Mouse (Mus musculus): ENCODE measurements at regions not wholly inside any gene's neighbourhood (a gene's known extent, or its start where the extent isn't known, plus 50 kb on each side); places are given as distances from the start of the nearest gene placed in this dataset.

DNA sequence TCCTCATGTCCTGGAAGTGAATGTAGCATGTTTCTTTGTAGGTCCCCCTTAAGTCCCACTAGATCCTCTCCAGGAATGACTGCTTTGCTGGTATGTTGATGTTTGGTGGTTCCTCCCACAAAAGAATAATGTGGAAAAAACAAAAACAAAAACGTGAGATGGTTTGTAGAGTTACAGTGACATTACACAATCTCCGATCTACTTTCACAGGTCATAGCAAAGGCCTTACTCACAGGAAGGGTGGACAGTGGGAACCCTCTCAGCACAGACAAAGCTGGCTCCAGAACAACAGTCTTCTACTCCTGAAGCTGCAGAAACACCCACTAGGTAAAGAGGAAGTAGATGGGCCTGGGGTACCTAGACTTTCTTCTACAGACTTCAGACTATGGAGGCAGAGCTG, 122.2 kb downstream of the Cog6 start:
- Histone ChIP-seq H3K4me2 (no peak overlapping the region), H3K36me3 (no peaks in the 10 kb centered on the region), H3K4me3 (replicated peaks) (no peak overlapping the region), H3K9ac (no peak overlapping the region), H3K27me3 (replicated peaks) (no peaks in the 10 kb centered on the region), H3K27ac (no peak overlapping the region), H3K4me1 (no peaks in the 10 kb centered on the region), H3K9me3 (no peaks in the 10 kb centered on the region)
- no peak for ATAC-seq (ENCODE audit: insufficient read depth, low FRiP score, low read depth)
- WGBS, result 90% methylated on average over 2 of the region's 2 CpGs

DNA sequence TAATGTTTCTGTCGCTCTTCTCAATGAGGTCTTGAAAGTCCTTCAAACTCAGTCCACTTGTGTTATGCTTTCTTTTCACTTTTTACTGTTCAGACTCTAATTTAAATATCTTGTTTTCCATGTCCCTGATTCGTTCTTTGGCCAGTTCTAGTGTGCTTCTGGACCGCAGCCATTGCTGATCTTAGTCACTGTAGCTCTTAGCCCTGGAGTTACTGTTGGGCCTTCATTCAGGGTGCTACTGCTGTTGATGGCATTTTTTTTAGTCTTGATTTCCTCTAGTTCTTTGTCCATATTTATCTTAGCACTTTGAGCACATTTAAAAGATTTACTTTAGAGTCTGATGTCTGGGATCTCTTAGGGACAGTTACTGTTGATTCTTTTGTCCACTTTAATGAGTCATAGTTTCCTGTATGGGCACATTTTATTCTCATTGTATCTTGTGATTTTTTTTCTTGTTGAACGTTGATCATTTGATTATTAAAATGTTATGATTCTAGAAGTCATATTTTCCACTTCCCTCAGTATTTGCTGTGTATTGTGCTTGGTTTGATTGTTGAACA, 127.8 kb downstream of the Cog6 start:
- Histone ChIP-seq H3K4me2 (no peak overlapping the region), H3K36me3 (no peaks in the 10 kb centered on the region)
- 71% methylated on average over 4 of the region's 4 CpGs for WGBS

DNA sequence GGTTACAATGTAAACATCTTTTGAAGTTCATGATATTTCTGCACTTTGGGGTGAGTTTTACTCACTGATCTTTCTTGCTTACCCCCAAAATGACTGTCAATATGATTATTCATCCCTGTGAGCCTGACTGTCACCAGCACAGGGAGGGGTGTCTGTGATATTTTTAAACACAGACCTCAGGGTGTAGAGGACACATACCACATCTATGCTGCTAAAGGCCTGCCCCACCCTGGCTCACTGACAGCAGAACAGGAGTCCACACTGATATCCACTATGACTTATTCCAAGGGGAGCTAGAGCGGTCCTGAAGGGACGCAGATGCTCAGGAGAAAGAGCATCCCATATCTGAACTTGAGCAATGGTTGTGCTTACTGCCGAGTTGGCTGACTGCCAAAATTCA, 135.1 kb downstream of the Cog6 start:
- Histone ChIP-seq H3K4me1 (no peaks in the 10 kb centered on the region), H3K4me3 (replicated peaks) (no peak overlapping the region), H3K4me2 (no peak overlapping the region), H3K9ac (no peak overlapping the region), H3K36me3 (no peaks in the 10 kb centered on the region), H3K27me3 (replicated peaks) (no peaks in the 10 kb centered on the region), H3K27ac (no peak overlapping the region), H3K9me3 (no peaks in the 10 kb centered on the region)
- ATAC-seq (ENCODE audit: insufficient read depth, low FRiP score, low read depth), result no peak
- 76% methylated on average over 3 of the region's 3 CpGs for WGBS

More for the DNA sequence above, 127.8 kb downstream of the Cog6 start:
- Histone ChIP-seq H3K9me3 (no peaks in the 10 kb centered on the region), H3K9ac (no peak overlapping the region), H3K27me3 (replicated peaks) (no peaks in the 10 kb centered on the region), H3K4me3 (replicated peaks) (no peak overlapping the region), H3K27ac (no peak overlapping the region), H3K4me1 (no peaks in the 10 kb centered on the region)
- ATAC-seq (ENCODE audit: insufficient read depth, low FRiP score, low read depth), result no peak

DNA sequence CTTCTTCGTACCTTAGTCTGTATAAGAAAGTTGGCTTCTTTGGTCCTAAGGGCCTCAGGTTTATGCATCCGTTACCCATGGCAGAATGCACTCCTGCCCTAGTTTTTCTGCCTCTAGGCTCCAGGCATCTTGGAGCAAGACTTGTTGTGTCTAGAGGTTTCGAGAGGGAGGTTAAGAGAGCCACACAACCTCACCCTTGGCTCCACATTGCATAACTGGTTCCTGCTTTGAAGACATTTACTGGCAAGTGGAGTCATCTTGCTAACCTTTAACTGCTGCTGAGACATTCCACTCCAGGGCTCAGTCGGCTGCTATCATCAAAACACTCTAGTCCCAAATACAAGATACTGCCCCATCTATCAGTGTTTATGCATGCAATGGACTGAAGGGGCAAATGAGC, 135.9 kb downstream of the Cog6 start:
- Histone ChIP-seq H3K36me3 (no peaks in the 10 kb centered on the region), H3K9me3 (no peaks in the 10 kb centered on the region), H3K27me3 (replicated peaks) (no peaks in the 10 kb centered on the region), H3K27ac (no peak overlapping the region), H3K9ac (no peak overlapping the region), H3K4me3 (replicated peaks) (no peak overlapping the region), H3K4me2 (no peak overlapping the region), H3K4me1 (no peaks in the 10 kb centered on the region)
- 70% methylated on average over 4 of the region's 4 CpGs for WGBS
- no peak for ATAC-seq (ENCODE audit: insufficient read depth, low FRiP score, low read depth)

DNA sequence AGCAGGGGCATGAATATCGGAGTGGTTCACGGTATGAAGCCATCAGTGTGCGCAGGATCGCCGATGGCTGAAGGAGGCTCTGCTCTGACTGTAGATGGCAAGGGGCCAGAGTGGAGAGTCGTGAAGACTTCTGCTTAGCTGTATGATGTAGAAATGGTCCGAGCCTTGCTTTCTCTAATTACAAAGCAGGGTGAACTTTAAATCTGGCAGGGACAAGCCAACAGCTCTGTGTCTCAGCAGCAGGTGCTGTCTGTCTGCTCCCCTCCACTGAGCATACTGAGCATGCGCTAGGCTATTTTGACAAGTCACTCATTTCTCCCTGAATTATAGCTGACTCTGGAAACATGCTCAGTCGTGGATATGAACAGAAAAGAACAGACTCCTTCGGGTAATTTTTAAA, 137.3 kb downstream of the Cog6 start:
- H3K36me3 ChIP-seq, result no peaks in the 10 kb centered on the region
- H3K4me3 ChIP-seq (replicated peaks), result no peak overlapping the region
- no peaks in the 10 kb centered on the region for H3K9me3 ChIP-seq
- no peaks in the 10 kb centered on the region for H3K4me1 ChIP-seq
- no peak for ATAC-seq (ENCODE audit: insufficient read depth, low FRiP score, low read depth)
- no peak overlapping the region for H3K4me2 ChIP-seq
- H3K27ac ChIP-seq, result no peak overlapping the region
- 60% methylated on average over 10 of the region's 10 CpGs for WGBS
- H3K27me3 ChIP-seq (replicated peaks), result no peaks in the 10 kb centered on the region
- no peak overlapping the region for H3K9ac ChIP-seq

DNA sequence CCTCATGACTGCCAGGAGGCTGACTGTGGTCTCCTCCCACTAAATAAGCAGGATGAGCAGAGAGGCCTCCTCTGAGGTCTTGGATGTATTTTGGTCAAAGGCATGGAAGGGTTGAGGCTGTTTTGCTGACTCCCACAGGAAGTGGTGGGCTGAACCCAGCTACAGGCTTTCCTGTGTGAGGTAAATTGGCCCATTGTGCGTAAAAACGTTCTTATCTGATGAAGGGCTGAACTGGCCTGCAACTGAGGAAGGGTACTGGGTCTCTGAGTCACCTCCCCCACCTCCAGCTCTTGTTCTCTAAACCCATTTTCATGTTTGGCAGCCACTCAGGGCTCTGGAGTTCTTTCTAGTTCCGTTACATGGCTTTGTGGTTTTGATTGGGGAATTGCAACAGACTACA, 138.7 kb downstream of the Cog6 start:
- H3K4me1 ChIP-seq, result no peaks in the 10 kb centered on the region
- WGBS, result 58% methylated on average over 3 of the region's 3 CpGs
- H3K9me3 ChIP-seq, result no peaks in the 10 kb centered on the region
- H3K4me3 ChIP-seq (replicated peaks), result no peak overlapping the region
- ATAC-seq (ENCODE audit: insufficient read depth, low FRiP score, low read depth), result no peak
- H3K27ac ChIP-seq, result no peak overlapping the region
- H3K36me3 ChIP-seq, result no peaks in the 10 kb centered on the region
- H3K27me3 ChIP-seq (replicated peaks), result no peaks in the 10 kb centered on the region
- H3K9ac ChIP-seq, result no peak overlapping the region
- H3K4me2 ChIP-seq, result no peak overlapping the region

DNA sequence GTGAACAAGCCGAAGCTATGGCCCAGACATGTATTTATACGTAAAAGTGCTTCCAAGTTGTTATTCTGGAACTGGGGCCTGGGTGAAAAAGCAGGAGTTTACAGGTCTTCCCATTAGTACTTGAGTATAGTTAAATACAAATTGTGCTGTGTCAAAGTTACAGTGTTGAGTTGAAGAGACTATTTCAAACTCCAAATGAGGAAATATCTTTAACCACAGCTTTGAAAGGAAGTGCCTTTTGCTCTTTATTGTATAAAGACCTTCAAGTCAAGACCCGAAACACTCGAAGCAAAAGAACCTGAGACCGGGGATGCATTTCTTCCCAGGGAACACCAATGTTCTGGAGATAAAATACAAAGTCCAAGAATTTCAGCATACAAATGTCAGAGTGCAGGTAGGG, 144.8 kb downstream of the Cog6 start:
- ATAC-seq (ENCODE audit: insufficient read depth, low FRiP score, low read depth), result no peak
- Histone ChIP-seq H3K9me3 (no peaks in the 10 kb centered on the region), H3K27me3 (replicated peaks) (no peaks in the 10 kb centered on the region), H3K27ac (no peak overlapping the region), H3K9ac (no peak overlapping the region), H3K4me2 (no peak overlapping the region), H3K4me3 (replicated peaks) (no peak overlapping the region), H3K4me1 (no peaks in the 10 kb centered on the region), H3K36me3 (no peaks in the 10 kb centered on the region)
- 78% methylated on average over 5 of the region's 5 CpGs for WGBS

DNA sequence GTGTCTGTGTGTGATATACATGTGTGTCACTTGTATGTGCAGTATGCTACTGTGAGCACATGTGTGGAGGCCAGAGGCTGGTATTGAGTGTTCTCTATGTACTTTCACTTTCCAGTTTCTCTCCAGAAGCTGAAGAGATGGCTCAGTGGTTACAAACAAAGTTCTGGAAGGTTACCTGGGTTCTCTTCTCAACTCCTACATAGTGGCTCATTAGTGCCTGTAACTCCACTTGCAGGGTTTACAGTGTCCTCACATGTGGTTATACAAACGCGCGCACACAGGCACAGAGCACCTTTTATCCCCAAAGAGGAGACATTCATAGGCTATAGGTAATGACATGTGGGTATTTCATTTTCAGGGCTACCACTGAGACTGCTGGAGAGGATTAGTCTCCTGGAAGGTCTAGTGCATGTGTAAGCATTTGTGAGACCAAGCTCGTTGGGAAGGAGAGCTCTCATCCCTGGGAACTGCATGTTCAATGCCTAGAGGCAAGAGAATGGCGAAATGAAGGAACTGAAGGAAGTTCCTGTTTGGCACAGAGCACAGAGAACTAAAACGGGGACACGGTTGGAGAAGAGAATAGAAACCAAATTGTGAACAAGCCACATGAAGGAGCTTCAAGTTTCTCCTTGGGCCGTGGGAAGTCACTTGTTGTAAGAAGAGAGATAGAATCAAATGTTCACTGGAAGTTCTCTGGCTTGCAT, 153.7 kb downstream of the Cog6 start:
- H3K27me3 ChIP-seq (replicated peaks), result no peaks in the 10 kb centered on the region
- no peak overlapping the region for H3K4me3 ChIP-seq (replicated peaks)
- no peak overlapping the region for H3K4me2 ChIP-seq
- no peaks in the 10 kb centered on the region for H3K9me3 ChIP-seq
- no peak overlapping the region for H3K9ac ChIP-seq
- WGBS, result 87% methylated on average over 8 of the region's 8 CpGs
- ATAC-seq (ENCODE audit: insufficient read depth, low FRiP score, low read depth), result no peak
- no peaks in the 10 kb centered on the region for H3K36me3 ChIP-seq
- no peak overlapping the region for H3K27ac ChIP-seq
- H3K4me1 ChIP-seq, result no peaks in the 10 kb centered on the region

DNA sequence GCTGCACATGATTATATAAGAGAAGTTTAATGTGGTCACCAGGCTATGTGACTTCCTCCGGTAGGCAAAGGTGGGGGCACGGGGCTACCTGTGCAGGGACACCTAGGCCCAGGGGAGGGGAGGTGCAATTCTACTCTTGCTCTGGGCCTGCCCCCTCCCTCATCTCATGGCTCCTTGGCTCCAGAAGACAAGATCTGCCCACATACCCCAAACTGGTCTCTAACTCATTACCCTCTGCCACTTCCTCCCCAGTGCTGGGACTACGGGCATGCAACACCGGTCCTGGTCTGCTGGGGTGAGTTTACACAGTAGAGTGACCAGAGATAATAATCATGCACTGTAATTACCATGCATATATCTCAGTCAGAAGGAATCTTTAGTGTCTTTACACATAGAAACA, 155.0 kb downstream of the Cog6 start:
- 80% methylated on average over 4 of the region's 4 CpGs for WGBS
- Histone ChIP-seq H3K27me3 (replicated peaks) (no peaks in the 10 kb centered on the region), H3K9me3 (no peaks in the 10 kb centered on the region), H3K27ac (no peak overlapping the region), H3K4me3 (replicated peaks) (no peak overlapping the region), H3K9ac (no peak overlapping the region), H3K4me2 (no peak overlapping the region), H3K4me1 (no peaks in the 10 kb centered on the region), H3K36me3 (no peaks in the 10 kb centered on the region)
- ATAC-seq (ENCODE audit: insufficient read depth, low FRiP score, low read depth), result no peak

DNA sequence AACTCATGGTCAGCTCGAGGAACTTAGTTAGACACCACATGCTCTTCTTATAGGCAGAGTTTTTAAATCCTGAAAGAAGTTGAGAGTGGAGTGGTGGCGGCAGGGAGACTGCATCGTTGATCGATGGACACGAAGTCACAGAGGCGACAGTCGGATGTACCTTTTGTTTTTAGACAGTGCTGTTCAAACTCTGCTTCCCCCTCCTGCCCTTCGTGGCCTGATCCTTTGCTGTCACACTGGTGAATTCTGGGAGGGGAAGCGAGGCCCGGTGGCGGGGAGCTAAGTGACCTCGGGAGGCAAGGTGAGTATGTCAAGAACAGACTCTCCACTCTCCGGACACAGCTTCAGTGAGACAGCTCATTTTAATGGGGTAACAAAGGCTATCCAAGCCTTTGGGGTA, 155.5 kb downstream of the Cog6 start:
- WGBS, result 81% methylated on average over 13 of the region's 13 CpGs
- Histone ChIP-seq H3K4me2 (no peak overlapping the region), H3K9me3 (no peaks in the 10 kb centered on the region), H3K27me3 (replicated peaks) (no peaks in the 10 kb centered on the region), H3K4me3 (replicated peaks) (no peak overlapping the region), H3K27ac (no peak overlapping the region), H3K4me1 (no peaks in the 10 kb centered on the region), H3K36me3 (no peaks in the 10 kb centered on the region), H3K9ac (no peak overlapping the region)
- ATAC-seq (ENCODE audit: insufficient read depth, low FRiP score, low read depth), result no peak

DNA sequence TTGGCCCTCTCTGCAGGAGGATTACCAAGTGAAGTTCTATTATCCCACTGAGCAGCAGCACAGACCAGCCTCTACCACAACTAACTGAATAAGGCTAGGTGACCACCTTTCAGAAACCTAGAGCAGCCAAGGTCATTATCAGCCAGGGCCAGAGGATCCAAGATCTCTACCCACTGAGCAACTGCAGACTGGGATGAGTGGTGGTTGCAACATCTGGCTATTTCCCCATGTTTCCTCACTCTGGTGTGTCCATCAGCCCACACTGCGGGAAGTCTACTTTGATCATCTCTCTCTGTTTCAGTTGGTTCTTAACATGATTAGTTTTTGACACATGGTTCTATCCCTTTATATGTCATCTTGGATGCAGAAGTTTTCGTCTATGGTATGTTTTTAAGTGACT, 157.2 kb downstream of the Cog6 start:
- Histone ChIP-seq H3K4me2 (no peak overlapping the region), H3K4me3 (replicated peaks) (no peak overlapping the region), H3K27me3 (replicated peaks) (no peaks in the 10 kb centered on the region), H3K27ac (no peak overlapping the region), H3K4me1 (no peaks in the 10 kb centered on the region), H3K9ac (no peak overlapping the region), H3K36me3 (no peaks in the 10 kb centered on the region), H3K9me3 (no peaks in the 10 kb centered on the region)
- 76% methylated on average over 2 of the region's 2 CpGs for WGBS
- no peak for ATAC-seq (ENCODE audit: insufficient read depth, low FRiP score, low read depth)

DNA sequence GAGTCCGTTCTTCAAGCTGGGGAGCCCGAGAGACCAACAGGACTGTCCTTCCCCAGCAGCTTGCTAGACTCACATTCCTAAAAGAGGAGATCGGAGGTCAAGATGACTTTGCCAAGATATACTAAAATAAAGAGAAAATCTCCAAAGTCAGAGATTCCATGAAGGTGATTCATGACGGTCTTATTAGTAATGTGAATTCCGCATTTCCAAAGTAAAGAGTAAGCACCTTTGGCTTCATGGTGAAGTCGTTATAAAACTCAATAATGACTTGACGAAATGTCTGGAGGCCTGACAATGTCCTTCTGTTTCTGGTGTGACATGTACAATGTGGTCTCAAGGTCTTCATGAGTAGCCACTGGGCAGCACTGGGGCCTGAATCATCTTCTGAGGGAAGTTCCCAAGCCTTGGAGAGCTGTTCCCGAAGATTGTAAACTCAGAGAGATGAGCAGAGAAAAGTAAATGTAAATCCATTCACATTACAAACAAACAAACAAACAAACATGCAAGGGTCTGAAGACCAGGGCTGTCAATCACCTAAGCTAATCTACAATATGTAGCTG, 157.7 kb downstream of the Cog6 start:
- no peak overlapping the region for H3K4me3 ChIP-seq (replicated peaks)
- no peak overlapping the region for H3K9ac ChIP-seq
- no peaks in the 10 kb centered on the region for H3K27me3 ChIP-seq (replicated peaks)
- H3K27ac ChIP-seq, result no peak overlapping the region
- ATAC-seq (ENCODE audit: insufficient read depth, low FRiP score, low read depth), result no peak
- 86% methylated on average over 8 of the region's 8 CpGs for WGBS
- H3K4me1 ChIP-seq, result no peaks in the 10 kb centered on the region
- H3K9me3 ChIP-seq, result no peaks in the 10 kb centered on the region
- no peak overlapping the region for H3K4me2 ChIP-seq
- H3K36me3 ChIP-seq, result no peaks in the 10 kb centered on the region

DNA sequence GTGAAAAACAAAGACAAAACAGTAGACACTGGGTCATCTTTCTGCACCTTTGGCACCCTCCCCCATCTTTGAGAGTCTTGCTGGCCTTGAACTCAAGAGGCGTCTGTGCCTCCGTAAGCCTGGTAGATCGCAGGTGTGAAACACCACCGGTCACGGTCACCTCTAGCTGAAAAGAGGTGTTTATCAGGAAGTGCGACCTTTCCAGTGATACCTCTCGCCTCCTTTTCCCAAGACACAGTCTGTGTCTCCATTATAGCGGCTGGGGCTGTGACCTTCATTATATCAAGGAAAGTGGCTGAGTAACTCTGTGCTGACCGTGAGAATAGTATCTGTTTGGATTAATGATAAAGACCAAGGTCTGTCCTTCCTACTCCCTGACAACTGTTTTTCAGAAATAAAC, 158.8 kb downstream of the Cog6 start:
- no peak overlapping the region for H3K27ac ChIP-seq
- no peaks in the 10 kb centered on the region for H3K4me1 ChIP-seq
- H3K27me3 ChIP-seq (replicated peaks), result no peaks in the 10 kb centered on the region
- H3K9ac ChIP-seq, result no peak overlapping the region
- H3K4me2 ChIP-seq, result no peak overlapping the region
- H3K36me3 ChIP-seq, result no peaks in the 10 kb centered on the region
- no peaks in the 10 kb centered on the region for H3K9me3 ChIP-seq
- 82% methylated on average over 9 of the region's 9 CpGs for WGBS
- ATAC-seq (ENCODE audit: insufficient read depth, low FRiP score, low read depth), result no peak
- H3K4me3 ChIP-seq (replicated peaks), result no peak overlapping the region
